Mouse (Mus musculus) intestine, postnatal 0 days (tissue): ENCODE data around the gene Olfr316. TPM values are rescaled to one million over a fixed set of nuclear protein-coding genes. Genes with fewer than 3 reads are reported as not detected.
"Not testable (repeated sequence)": the region's sequence is repeated elsewhere in the genome, so short reads cannot be mapped to it uniquely, and the experiment has no call there.

Source experiments
- ATAC-seq: fragments of 200-750 bp; cut with Nextera tagmentation; 2 replicates; pipeline ENCODE4 v1.8.0; 2017; ENCODE audit warnings: mild to moderate bottlenecking, moderate TSS enrichment, moderate library complexity
- H3K27ac ChIP-seq: fragments of 300-500 bp; sonication (generic); 2 replicates; pipeline ENCODE4 v1.5.1; 2014; ENCODE audit warnings: mild to moderate bottlenecking, low read depth, low read length, moderate library complexity
- H3K27me3 ChIP-seq: fragments of 300-500 bp; sonication (generic); replicated peaks from 2 replicates; pipeline ENCODE4 v1.6.1; 2014; ENCODE audit warnings: low read length, mixed read lengths; ENCODE audit not compliant: control insufficient read depth, insufficient read depth
- H3K36me3 ChIP-seq: fragments of 300-500 bp; sonication (generic); 2 replicates; pipeline ENCODE4 v1.6.1; 2014; ENCODE audit warnings: mild to moderate bottlenecking, moderate library complexity; ENCODE audit not compliant: control insufficient read depth, insufficient read depth
- H3K4me1 ChIP-seq: fragments of 300-500 bp; sonication (generic); replicated peaks from 2 replicates; pipeline ENCODE4 v1.6.1; 2014; ENCODE audit warnings: antibody characterized with exemption, low read length, mixed read lengths; ENCODE audit not compliant: control insufficient read depth, insufficient read depth
- H3K4me2 ChIP-seq: fragments of 300-500 bp; sonication (generic); replicated peaks from 2 replicates; pipeline ENCODE4 v1.6.1; 2014; ENCODE audit warnings: low read depth, mild to moderate bottlenecking, moderate library complexity
- H3K4me3 ChIP-seq: fragments of 300-500 bp; sonication (generic); 2 replicates; pipeline ENCODE4 v1.5.1; 2014; ENCODE audit warnings: low read depth, low read length
- H3K9ac ChIP-seq: fragments of 300-500 bp; sonication (generic); 2 replicates; pipeline ENCODE4 v1.6.1; 2014; ENCODE audit warnings: mild to moderate bottlenecking, low read depth, low read length
- H3K9me3 ChIP-seq: fragments of 300-500 bp; sonication (generic); 2 replicates; pipeline ENCODE4 v1.6.1; 2016; ENCODE audit warnings: mixed run types; ENCODE audit not compliant: control insufficient read depth
- CTCF ChIP-seq: sonication (generic); IDR thresholded peaks from 2 replicates; pipeline ENCODE4 v1.5.1; 2016; ENCODE audit warnings: low read depth, mild to moderate bottlenecking, control low read depth, antibody characterized with exemption, moderate library complexity
- WGBS: fragments of 180-500 bp; shearing (Covaris S2); extraction: QIAGEN DNeasy Blood & Tissue Kit; methylation state at CpG from one replicate; pipeline ENCODE4 v1.1.7; 2014; 5-methylcytosine and 5-hydroxymethylcytosine counted together
- polyA plus RNA-seq: library from polyadenylated mRNA; unstranded; fragments of >200 nt; fragmentation: Nextera tagmentation; extraction: Ambion mirVana; gene quantifications from 2 replicates; pipeline ENCODE4 v1.2.1, GENCODE M21; 2015

Olfr316 gene
- not detected in 2 replicates for polyA plus RNA-seq

GRCm38 (mm10) chr11:58752434-58752833, at the start of gene Olfr316:
TSS of gene Olfr316 (plus strand) at chr11:58752734.
- H3K9me3 ChIP-seq: no peaks in the 10 kb centered on the region
- H3K27me3 ChIP-seq: no peaks in the 10 kb centered on the region
- no peak for ATAC-seq
- no peak for TF ChIP-seq CTCF
- no peak within 1 kb of the TSS for H3K4me3 ChIP-seq
- no peak within 1 kb of the TSS for H3K9ac ChIP-seq
- H3K36me3 ChIP-seq: no peaks in the 10 kb centered on the region
- WGBS: 85% methylated on average over 2 of the region's 2 CpGs
- H3K4me1 ChIP-seq: no peaks in the 10 kb centered on the region
- no peak within 1 kb of the TSS for H3K27ac ChIP-seq
- H3K4me2 ChIP-seq: no peak within 1 kb of the TSS

- Histone ChIP-seq H3K27ac (no peak overlapping the region), H3K36me3 (no peaks in the 10 kb centered on the region), H3K27me3 (no peaks in the 10 kb centered on the region), H3K9me3 (no peaks in the 10 kb centered on the region), H3K4me1 (no peaks in the 10 kb centered on the region), H3K4me3 (no peak overlapping the region), H3K9ac (no peak overlapping the region), H3K4me2 (no peak overlapping the region)
- 79% methylated on average over 11 of the region's 11 CpGs for WGBS
- no peak for ATAC-seq
- no peak for TF ChIP-seq CTCF
Observed at GRCm38 (mm10) chr11:58709086-58709485, 43.4 kb upstream of the Olfr316 start.

GRCm38 (mm10) chr11:58717723-58718122, 34.8 kb upstream of the Olfr316 start:
- not testable (repeated sequence) for H3K9ac ChIP-seq, H3K36me3 ChIP-seq, H3K4me3 ChIP-seq, ATAC-seq, H3K27ac ChIP-seq, H3K4me1 ChIP-seq, H3K27me3 ChIP-seq, H3K4me2 ChIP-seq, H3K9me3 ChIP-seq
- WGBS: 89% methylated on average over 6 of the region's 7 CpGs

GRCm38 (mm10) chr11:58719701-58720100, 32.8 kb upstream of the Olfr316 start:
- no peak for TF ChIP-seq CTCF
- Histone ChIP-seq H3K9me3 (no peaks in the 10 kb centered on the region), H3K27me3 (no peaks in the 10 kb centered on the region), H3K36me3 (no peaks in the 10 kb centered on the region), H3K9ac (no peak overlapping the region), H3K4me2 (no peak overlapping the region), H3K4me1 (no peaks in the 10 kb centered on the region), H3K27ac (no peak overlapping the region), H3K4me3 (no peak overlapping the region)
- WGBS: 88% methylated on average over 4 of the region's 4 CpGs
- ATAC-seq: no peak

- no peak for TF ChIP-seq CTCF
- Histone ChIP-seq H3K4me3 (no peak within 1 kb of the TSS), H3K9ac (no peak within 1 kb of the TSS), H3K27me3 (no peaks in the 10 kb centered on the region), H3K36me3 (no peaks in the 10 kb centered on the region), H3K27ac (no peak within 1 kb of the TSS), H3K4me1 (no peaks in the 10 kb centered on the region), H3K4me2 (no peak within 1 kb of the TSS), H3K9me3 (no peaks in the 10 kb centered on the region)
- no peak for ATAC-seq
Observed at GRCm38 (mm10) chr11:58723914-58724313, 28.6 kb upstream of the Olfr316 start, which contains the start of gene Olfr318. TSS of gene Olfr318 (minus strand) at chr11:58724014.

GRCm38 (mm10) chr11:58727896-58728650, 24.5 kb upstream of the Olfr316 start:
- 75% methylated on average over 5 of the region's 6 CpGs for WGBS
- H3K9ac ChIP-seq, H3K36me3 ChIP-seq, H3K9me3 ChIP-seq, ATAC-seq, H3K27ac ChIP-seq, H3K27me3 ChIP-seq, H3K4me2 ChIP-seq, H3K4me1 ChIP-seq, H3K4me3 ChIP-seq: not testable (repeated sequence)
